Mouse (Mus musculus) left cerebral cortex, adult 11 months (tissue): ENCODE data around the gene Jag1.

ENCODE experiments used
- DNase-seq: peaks from one replicate; pipeline ENCODE4 v3.0.0; 2022; ENCODE audit warnings: low spot score

The Jag1 gene

DNA sequence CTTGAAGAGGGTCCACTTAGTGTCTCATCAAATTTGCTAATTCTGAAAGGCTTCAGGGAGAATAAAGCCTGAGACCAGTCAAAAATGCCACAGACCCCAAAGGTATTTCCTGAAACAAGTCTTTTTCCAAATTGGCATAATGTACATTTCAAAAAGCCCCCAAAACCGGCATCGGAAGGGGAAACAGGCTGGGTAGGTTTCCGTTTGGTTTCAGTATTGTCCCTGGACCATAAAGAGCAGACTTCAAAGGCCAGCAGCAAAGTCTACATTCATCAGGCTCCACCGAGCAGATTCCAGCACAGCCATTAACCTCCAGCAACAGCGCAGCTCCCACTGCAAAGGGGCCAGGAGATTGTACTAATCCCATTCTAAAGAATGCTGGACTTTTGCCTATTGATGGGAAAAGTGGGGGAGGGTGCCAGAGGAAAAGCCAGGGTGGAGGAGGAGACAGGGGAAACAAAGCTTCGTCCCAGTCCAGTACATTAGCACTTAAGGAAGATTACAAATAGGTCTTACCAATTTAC lies 17.2 kb downstream of the Jag1 start:
- DNase-seq = no peak

DNA sequence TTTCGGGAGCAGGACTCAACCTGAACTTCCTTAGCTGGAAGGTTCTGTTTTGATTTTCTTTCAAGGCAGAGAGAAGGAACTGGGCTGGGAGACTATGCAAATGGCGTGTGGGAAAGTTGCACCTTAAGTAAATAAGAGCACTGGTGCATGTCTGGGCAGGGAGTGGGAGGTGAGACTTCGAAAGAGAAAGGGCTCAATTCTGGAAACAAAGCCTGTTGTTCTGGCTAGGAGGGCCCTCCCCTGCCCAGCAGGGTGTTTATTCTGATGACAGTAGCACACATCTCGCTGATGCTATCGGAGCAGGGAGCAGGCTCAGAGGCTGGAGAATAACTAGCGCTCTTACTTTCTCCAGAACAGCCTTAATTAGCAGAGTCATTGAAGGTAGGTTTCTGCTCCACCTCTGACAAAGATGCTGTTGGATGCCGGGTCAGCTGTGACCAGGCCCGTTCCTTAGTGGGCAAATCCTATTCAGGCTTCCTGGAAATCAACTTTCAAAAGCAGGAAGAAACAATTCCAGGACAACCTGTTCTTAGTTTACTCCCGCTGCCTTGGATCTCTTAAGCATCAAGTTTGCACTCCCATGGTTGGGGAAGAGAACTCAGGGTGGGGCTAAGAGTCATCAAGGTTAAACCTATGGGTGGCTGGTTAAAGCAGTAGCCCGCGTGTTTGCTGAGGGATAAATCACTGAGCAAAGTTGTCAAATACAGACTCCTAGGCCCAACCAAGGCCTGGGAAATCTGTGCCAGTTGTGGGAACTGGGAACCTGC lies 18.0 kb downstream of the Jag1 start:
- DNase-seq = no peak

DNA sequence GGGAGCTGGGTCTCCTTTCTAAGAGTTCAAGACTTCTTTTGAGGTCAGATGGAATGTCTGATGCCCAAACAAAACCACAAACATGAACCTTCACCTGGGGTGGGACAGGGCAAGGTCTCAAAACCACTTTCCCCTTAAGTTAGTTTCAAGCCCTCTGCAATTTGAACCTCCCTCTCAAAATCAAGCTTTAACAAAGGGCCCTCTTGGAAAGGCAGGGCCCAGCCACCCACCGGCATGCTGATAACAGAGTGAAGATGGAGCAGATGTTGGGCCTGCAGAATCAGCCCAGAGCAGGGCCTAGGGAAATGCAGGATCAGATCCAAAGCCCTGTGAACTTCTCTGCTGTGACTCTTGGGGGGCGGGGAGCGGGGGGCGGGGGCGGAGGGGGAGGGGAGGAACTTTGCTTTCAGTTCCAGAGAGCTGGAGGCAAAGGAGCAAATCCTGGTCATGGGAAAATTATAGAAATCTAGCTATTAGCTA lies 19.4 kb downstream of the Jag1 start:
- DNase-seq = no peak

DNA sequence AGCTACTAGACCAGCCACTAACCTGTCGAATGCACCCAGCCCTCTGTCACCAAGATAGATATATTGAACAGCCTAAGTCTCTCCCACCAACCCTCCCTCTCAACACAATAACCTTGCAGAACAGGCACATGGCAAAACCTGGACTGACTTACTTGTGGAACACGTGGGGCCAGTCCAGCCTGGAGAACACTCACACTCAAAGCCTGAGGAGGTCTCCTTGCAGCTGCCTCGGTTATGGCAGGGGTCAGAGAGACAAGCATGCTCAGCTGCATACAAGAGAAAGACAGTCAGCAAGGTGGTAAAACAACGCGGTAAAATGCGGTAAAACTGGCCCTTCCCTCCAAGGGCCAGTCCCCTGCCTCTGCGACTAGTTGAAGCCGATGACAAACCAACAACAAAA lies 22.1 kb downstream of the Jag1 start:
- no peak for DNase-seq

DNA sequence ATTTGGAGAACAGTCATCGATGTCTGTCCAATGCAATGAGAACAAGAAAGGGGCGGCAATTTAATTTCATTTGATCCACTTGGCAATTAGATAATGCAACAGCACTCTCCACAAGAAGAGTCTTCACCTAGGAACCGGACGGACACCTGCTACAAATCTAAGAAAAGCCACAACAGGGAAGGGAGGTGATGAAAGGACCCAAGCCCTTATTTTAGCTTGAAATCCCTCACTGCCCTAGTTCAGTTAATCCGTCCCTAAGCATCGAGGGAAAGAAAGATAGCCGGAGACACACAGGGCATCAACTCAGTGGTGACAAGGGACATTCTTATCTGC lies 23.2 kb downstream of the Jag1 start:
- DNase-seq = no peak

DNA sequence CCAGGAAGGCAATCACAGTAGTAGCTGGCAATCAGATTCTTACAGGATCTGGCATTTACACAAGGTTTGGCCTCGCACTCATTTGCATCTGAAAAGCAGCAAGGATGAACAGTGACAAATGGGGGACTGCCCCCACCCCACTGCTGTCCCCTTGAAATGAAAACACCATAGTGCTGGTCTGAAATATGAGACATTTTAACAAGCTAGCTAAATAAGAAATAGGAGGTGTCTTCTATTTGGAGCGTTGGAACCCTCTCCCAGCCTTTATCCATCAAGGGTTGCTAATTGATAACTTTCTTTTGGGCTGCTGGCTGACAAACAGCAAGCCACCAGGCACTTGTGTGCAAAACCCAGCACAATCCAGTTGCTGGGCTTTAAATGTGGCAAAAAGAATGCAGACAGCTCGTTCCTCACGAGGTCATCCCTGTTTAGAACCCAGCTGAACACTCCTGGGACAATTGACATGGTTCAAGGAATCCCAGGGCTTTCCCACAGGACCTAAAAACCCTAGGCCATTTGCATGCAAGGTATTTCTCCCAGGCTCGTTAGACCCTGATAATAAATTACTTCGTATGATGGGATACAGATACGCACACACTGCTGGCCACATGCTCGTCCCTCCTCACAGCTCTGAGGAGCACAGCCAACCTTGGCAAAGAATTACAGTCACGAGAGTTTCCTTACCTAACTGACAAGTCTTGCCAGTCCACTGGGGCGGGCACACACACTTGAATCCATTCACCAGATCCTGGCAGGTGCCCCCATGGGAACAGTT lies 23.7 kb downstream of the Jag1 start:
- DNase-seq = no peak

DNA sequence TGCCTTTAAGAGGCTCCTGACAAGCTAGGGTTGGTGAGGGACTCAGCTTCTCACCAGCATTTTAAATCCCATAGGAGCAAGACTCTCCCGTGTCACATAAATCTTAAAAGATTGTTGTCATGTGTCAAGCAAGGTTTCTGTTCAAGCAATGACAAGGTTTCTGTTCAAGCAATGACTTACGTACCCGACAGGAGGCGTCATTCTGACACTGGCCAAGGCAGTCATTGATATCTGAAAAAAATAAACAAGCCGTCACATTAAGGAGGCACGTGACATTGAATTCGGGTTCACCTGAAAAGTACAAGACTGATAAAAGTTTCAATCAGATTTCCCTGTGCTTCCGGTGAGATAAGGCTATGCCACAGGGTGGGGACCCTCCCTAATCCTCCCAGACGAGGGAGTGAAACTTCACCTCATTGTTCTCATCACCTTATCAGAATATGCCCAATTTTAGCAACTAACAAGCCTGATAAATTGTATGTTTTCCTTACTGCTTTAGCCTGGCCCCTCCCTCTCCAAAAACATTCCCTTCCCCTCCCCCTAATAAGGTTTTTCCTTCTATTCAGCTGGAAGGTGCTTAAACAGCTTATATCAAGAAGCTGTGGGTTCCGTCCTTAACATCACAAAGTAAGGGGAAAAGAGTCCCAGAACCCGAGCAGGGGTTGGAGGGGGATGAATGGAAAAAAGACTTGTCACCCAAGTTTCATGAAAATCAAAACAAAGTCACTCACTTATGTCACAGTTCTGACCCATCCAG lies 24.5 kb downstream of the Jag1 start:
- DNase-seq = no peak

DNA sequence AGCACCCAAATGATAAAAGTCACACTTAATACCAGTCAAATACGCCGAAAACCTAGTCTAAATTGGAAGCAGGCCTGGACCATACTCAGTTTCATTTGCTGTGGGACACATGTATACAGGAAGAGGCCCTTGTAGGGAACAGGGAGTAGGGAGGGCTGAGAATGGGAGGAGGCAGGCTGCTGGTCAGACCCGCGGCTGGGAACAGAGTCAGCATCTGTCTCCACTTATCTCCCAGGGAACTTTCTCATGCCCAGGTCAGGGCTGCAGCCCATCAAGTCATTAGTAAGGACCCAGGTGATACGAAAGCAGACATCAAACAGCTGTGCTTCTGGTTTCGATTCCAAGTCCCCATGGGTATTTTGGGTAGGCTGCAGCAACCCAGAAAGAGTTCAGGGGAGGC lies 28.7 kb downstream of the Jag1 start:
- no peak for DNase-seq

DNA sequence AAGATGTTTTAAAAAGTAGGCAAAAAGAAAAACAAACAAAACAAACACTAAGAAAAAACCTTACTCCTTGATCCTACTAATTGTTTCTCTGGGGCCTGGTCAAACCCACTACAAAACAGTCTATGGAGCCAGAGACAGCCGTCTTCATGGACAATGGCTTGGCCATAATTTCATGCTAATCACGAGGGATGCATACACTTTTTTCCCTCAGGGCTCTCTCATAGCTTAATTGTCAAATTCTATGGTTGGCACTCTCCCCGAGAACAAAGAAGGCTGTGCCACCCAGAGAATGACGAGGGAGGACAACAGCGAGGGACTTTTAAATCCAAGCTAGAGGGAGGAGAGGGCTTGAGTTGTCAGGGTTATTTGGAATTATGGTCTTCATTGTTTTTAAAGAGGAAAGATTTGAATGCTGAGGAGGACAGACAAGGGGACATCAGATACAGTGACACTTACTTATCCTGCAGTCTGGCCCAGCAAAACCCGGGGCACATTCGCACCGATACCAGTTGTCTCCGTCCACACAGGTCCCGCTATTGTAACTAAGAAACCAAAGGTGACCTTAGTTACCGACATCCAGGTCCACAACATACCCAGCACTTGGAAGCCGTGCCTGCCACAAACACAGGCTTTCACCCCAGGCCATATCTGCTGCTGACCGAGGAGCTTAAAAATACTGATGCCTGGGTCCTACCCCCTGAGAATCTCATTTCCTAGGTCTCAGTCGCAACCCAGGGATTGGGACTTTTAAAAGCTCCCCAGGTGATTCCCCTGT lies 29.6 kb downstream of the Jag1 start:
- DNase-seq = no peak

DNA sequence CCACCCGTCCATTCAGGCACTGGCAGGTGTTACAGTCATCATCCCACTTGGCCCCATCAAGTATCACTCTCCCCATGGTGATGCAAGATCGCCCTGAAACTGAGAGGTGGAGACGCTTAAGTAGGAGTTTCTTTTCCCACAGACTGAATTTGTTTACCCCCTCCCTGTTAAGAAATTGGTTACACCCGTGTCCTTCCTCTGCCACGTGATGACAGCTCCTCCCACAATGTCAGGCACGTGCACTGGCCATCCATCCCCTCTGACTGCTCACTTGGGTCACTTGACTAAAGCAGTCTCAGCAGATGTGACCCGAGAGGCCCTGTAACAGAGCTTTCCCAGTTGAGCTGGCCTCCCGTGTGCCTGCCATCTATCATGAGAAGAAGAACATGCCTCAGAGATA lies 31.2 kb downstream of the Jag1 start:
- DNase-seq = no peak

DNA sequence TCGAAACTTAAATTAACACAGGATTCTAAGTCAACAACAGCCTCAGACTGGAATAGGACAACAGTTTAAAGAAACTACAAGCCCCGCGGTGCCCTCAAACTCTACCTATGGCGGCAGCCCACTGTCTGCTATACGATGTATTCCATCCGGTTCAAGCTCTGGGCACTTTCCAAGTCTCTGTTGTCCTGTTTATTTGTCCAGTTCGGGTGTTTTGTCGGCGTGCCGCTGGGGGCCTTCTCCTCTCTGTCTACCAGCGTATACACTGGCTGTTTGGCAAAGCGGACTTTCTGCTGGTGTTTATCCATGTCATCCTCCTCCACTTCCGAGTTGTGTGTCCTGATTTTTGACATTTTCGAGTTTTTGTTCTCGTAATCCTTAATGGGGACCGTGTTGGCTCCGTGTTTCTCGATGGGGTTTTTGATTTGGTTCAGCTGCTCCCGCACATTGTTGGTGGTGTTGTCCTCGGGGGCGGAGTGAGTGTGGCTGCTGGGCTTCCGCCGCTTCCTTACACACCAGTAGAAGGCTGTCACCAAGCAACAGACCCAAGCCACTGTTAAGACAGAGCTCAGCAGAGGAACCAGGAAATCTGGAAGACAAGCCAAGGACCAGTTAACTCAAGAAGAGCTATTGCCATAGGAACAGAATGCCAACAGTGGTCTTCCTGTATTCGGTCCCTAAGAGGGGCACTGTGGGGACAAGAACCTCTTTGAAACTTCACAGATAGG lies 33.4 kb downstream of the Jag1 start:
- DNase-seq = no peak

DNA sequence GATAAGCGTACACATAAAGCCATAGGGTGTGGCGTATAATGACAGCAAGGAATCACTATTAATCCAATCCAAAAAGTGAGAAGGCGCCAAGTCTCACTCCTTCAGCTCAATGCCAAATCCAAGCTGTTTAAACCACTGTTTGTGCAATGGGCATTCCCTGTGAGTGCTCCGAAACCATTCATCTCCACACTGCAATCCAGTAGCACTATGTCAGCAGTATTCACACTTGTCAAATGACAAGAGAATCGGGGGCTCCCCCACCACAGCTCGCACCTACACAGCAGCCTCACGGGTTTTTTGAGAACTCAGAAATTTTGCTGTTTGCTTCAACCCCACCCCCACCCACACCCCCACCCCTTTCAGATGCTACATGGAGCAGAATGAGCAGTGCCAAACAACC lies 35.4 kb downstream of the Jag1 start:
- no peak for DNase-seq

DNA sequence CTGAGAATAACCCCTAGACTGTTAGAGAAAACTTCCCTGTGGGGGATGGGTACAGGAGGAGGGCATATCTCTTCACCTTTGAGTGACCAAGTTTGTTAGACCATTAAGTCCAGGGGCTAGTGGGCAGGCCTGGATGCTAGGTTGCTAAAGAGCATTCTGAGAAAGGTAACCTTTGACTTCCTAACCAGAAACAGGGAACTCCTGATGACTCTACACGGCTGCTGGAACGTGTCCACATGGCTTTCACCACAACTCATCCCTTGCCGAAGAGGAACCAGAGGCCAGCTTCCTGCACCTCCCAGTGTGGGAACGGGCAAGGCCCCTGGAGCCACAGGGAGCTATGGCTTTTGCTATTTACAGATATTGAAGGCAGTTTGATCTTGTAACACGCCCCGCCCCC lies 36.0 kb downstream of the Jag1 start:
- no peak for DNase-seq

DNA sequence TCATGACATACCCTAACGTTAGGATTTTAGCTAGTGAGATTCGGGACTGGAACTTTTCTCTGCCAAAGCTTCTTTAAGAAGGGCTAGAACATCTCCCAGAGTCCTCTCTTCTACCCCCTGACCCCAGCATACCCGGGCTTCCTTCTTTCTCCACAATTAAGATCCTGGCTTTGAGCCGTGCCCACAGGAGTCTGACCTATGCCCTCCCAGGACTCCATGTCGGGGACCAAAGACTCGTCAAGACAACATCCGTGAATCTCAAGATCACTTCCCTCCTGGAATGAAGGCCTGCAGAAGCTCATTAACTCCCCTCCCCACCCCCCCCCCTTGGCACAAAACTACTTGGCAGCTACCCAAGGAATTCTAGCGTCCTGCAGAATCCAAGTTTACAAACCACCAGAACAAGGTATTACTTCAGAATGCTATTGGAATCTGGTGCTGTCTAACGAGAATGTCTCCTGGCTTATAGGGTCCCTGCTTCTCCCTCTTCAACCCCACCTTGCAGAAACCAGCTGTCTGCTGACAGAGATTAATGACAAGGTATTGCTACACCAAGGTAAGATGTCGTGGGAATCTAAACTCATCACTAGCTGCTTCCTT lies 36.6 kb downstream of the Jag1 start:
- DNase-seq = no peak

DNA sequence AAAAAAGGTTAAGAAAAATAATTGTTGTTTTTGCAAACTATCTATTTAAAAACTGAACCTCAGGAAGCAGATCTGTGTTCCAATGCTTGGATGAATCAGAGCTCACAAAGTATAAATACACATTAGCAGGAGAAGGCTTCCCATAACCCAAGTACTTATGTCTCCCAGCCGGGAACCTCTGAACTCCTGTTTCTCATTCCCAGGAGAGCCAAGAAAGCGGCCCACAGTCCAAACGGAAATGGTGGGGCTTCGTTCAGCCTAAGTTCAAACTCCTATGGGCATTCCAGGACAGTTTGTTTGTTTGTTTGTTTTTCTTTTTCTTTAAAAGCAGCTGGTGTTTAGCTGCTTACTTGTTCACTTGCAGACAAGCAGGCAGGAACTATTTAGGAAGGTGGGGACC lies 37.7 kb downstream of the Jag1 start:
- no peak for DNase-seq

DNA sequence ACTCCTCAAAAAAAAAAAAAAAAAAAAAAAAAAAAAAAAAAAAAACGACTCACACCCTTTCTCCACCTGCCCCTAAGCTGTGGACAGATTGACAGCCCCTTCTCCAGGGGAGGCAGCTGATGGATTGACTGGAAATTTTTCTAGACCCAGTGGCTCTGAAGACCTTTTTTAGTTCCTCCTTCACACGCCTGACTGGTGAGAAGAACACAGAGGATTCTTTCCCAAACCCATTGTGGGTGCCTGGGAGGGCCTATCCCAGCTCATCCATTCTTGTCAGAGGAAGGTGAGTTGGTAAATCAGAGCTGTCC lies 42.2 kb downstream of the Jag1 start:
- DNase-seq = no peak

DNA sequence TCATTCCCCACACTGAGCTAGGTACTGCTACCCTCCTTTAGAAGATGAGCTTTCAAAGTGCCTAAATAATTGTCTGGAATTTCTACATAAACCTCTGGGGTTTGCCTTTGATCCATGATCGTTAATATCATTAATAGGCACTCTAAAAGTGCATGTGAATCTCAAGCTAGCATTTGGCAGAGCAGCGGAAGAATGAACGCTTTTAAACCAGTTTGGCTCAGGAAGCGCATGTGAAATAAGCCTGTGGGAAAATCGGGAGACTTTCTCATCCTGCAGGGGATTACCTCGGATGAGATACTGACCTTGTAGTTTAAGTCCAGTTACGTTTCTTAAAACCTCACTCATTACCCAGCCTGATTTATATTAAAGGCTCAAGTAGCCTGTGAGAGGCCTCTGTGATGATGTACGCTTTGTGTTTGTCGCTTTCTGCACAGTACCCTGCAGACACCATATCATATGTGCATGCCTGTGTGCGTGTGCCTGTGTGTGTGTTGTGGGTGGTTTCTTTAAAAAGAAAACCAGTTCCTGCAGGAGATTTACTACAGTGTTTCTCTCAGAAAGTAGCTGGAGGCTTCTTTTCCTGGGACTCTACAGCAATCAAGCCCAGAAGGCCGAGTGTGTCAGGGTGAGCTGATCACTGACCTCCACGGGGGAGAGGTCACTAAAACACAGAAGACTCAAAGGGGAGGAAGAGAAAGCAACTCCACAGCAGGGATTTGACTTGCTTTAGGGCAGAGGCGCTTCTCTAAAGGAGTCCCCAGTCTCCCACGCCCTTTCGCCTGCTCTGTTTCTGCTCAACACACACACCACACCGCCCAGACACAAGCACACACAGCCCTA lies 42.8 kb downstream of the Jag1 start:
- no peak for DNase-seq

DNA sequence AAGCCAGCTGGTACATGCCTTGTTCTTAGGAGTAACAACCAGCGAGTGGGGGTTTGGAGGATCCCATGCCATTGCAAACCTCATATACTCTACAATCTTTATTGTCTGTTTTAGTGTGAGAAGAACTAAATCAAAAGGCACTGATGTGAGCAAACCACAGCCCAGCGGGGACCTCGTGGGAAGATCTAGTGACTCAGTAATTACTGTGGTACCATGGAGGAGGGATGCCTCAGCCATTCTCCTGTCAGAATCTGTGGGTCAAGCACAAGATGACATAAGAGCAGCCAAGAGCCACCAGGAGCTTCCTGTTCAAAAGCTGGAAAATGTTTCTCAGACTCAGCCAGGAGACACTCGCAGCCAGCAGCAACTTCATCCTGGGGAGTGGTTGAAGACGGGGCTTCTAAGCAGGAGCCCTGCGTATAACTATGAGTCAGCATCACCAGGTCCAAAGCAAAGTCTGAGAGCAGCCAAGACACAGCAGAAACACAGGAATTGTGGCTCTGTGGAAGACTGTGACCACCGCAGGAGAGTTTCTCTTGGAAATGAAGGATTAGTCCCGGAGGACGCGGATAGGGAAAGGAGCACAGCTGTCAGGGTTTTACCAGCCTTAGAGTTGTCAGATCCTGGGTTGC lies 48.8 kb downstream of the Jag1 start:
- no peak for DNase-seq

DNA sequence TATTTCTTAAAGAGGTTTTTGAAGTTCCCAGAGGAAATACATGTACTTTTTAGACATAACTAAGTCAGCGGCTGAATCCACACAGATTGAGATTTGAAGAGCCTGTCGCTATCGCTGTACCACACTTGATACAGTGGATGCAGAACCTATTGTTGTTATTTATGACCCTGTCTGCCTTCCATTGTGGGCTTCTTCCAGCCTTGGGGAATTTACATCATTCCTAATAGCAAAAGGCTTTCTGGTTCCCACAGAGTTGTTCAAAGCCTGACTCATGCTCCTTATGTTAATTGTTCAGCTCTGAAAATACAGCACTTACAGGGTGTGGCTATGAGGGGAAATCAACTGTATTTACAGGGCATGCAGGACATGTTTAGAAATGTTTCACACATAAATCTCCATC lies 51.9 kb downstream of the Jag1 start:
- DNase-seq = no peak

DNA sequence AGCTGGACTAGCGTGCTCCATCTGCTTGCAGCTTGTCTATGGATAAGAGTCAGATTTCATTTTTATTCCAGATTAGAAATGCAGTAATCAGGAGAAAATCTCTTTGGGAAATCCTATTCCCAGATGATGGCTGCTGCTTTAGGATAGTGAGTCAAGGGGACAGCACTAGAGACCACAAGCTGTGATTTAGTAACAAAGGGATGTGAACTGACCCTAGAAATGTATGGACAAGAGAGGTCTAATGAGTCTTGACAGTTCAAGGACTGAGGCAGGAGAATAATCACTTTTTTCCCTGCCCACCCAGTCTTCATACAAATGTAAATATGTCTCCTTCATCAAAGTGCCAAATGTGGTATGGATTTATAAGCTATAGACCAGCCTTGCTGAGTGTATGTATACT lies 52.6 kb downstream of the Jag1 start:
- DNase-seq = no peak
